Mouse (Mus musculus) olfactory bulb, adult 2 months (tissue): ENCODE measurements around the gene Dnah5.

ENCODE experiments used
- CTCF ChIP-seq: fragments of 200-500 bp; IDR thresholded peaks from 2 replicates; pipeline ENCODE4 v1.5.1; 2012; ENCODE audit warnings: low read depth, mild to moderate bottlenecking, low read length, moderate library complexity; ENCODE audit not compliant: insufficient read depth
- POLR2A ChIP-seq: fragments of 200-500 bp; IDR thresholded peaks from 2 replicates; pipeline ENCODE4 v1.6.1; 2012; ENCODE audit warnings: mild to moderate bottlenecking, low read depth, low read length, moderate library complexity; ENCODE audit not compliant: insufficient read depth

DNA sequence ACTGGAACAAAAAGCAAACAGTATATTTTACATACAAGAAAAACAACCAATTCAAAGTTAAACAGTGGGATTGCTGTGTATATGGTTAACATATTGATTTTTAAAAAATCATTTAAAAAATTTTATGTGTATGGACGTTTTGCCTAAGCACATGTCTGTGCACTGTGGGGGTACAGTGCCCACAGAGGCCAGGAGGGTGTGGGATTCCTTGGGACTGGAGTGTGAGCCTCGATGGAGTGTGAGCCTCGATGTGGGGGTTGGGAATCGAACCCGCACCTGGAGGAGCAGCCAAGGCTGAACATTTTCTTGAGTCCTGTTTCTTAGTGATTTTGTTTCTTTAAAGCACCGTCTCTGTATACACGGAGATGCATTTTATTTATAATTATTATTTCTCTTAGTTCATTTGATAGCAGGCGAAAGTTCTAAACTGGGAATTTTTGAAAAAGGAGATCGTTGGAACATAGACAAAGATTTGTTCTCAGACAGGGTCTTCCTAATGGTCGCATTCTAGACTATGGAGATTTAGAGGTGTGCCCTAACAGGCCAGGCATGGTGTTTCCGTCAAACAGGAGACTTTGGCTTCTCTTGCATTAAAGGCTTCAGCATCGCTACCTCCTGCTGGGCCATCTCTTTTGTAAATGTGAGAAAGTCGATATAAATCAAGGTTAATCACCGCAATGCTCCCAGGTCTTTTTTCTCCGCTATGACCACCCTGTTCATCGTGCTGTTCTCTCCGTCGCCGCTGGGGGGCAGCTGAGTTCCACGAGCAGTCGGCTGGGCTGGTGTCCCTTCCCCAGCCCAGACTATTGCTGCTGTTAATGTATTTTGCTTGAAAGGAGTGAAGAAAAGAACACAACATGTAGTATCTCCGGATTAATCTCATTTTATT lies 15.8 kb upstream of the Dnah5 start:
- TF ChIP-seq CTCF, result peak; percentile 98
- TF ChIP-seq POLR2A, result no peak
